Mouse (Mus musculus) layer of hippocampus, postnatal 14 days (tissue): Measurements from ENCODE around the gene Ttc7b. TPM values are rescaled to one million over a fixed set of nuclear protein-coding genes. Genes with fewer than 3 reads are reported as not detected.

Experiments used
- DNase-seq, 2 experiments: peaks; one replicate each; pipeline ENCODE4 v3.0.0; 2021 to 2022; ENCODE audit warnings: low spot score in 2 of 2, mixed read lengths in 1 of 2
- total RNA-seq, 2 experiments: library from RNA; stranded (reverse); gene quantifications; 2 replicates each; pipeline ENCODE4 v1.2.3; 2021

Ttc7b gene
- total RNA-seq, 2 experiments from 2014 or later, result 132 to 146 TPM

- DNase-seq, result peak; percentile 72 to 90
These were observed 7.1 kb upstream of the Ttc7b start for GRCm38 (mm10) chr12:100527753-100528152.

GRCm38 (mm10) chr12:100527241-100527640 is 6.6 kb upstream of the Ttc7b start:
- no peak for DNase-seq

GRCm38 (mm10) chr12:100525939-100526338 is 5.3 kb upstream of the Ttc7b start:
- DNase-seq, result no peak

- DNase-seq, result peak; percentile 48 to 69
These were observed 391 bp downstream of the Ttc7b start for GRCm38 (mm10) chr12:100520077-100520793.

GRCm38 (mm10) chr12:100519684-100520076 is 946 bp downstream of the Ttc7b start:
- peak in 1 of 2 experiments; percentile 24 for DNase-seq

GRCm38 (mm10) chr12:100517371-100517770 is 3.3 kb downstream of the Ttc7b start:
- no peak for DNase-seq

- no peak for DNase-seq
These were observed 4.3 kb downstream of the Ttc7b start for GRCm38 (mm10) chr12:100516161-100516838.

- DNase-seq, result no peak
These were observed 5.1 kb downstream of the Ttc7b start for GRCm38 (mm10) chr12:100515493-100515892.

- DNase-seq, result no peak
These were observed 6.0 kb downstream of the Ttc7b start for GRCm38 (mm10) chr12:100514611-100515010.

GRCm38 (mm10) chr12:100513131-100513530 is 7.5 kb downstream of the Ttc7b start:
- no peak for DNase-seq

GRCm38 (mm10) chr12:100512641-100513040 is 8.0 kb downstream of the Ttc7b start:
- no peak for DNase-seq

GRCm38 (mm10) chr12:100509615-100510282 is 10.9 kb downstream of the Ttc7b start:
- DNase-seq, result no peak

- no peak for DNase-seq
These were observed 12.0 kb downstream of the Ttc7b start for GRCm38 (mm10) chr12:100508668-100509067.

GRCm38 (mm10) chr12:100505484-100505883 is 15.1 kb downstream of the Ttc7b start:
- DNase-seq, result no peak

- no peak for DNase-seq
These were observed 16.0 kb downstream of the Ttc7b start for GRCm38 (mm10) chr12:100504585-100504984.

GRCm38 (mm10) chr12:100503659-100504058 is 17.0 kb downstream of the Ttc7b start:
- no peak for DNase-seq

- no peak for DNase-seq
These were observed 18.1 kb downstream of the Ttc7b start for GRCm38 (mm10) chr12:100502544-100502943.

- DNase-seq, result no peak
These were observed 19.4 kb downstream of the Ttc7b start for GRCm38 (mm10) chr12:100501261-100501660.

- no peak for DNase-seq
These were observed 21.2 kb downstream of the Ttc7b start for GRCm38 (mm10) chr12:100499469-100499868.

- no peak for DNase-seq
These were observed 22.6 kb downstream of the Ttc7b start for GRCm38 (mm10) chr12:100498006-100498405.

GRCm38 (mm10) chr12:100495083-100495482 is 25.5 kb downstream of the Ttc7b start:
- DNase-seq, result no peak

GRCm38 (mm10) chr12:100493211-100493610 is 27.4 kb downstream of the Ttc7b start:
- peak in 1 of 2 experiments; percentile 46 for DNase-seq
